Mouse (Mus musculus): ENCODE results near the gene Rhd. TPM values are rescaled to one million over a fixed set of nuclear protein-coding genes. Genes with fewer than 3 reads are reported as not detected.

Rhd gene
- total RNA-seq, 1 experiment from 2014 or later, result 0.33 TPM

- DNase-seq, result no peak
These were observed 7.8 kb upstream of the Rhd start for GRCm38 (mm10) chr4:134856501-134856900.

DNA sequence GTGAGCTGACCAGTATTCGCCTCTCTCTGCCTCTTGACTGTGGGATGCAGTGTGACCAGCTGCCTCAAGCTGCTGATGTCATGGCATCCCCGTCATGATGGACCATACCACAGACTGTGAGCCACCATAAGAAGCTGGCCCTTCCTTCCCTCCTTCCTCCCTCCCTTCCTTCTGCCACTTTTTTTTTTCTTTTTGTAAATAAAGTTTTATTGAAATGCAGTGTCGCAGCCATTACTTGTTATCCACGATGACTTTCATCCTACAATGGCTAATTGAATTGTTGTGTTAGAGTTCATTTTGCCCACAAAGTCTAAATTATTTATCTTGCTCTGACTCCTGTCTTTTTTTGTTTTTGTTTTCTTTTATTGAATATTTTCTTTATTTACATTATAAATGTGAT lies 5.8 kb upstream of the Rhd start:
- DNase-seq, result no peak

GRCm38 (mm10) chr4:134861884-134862283 lies 2.5 kb upstream of the Rhd start:
- DNase-seq, result no peak

DNA sequence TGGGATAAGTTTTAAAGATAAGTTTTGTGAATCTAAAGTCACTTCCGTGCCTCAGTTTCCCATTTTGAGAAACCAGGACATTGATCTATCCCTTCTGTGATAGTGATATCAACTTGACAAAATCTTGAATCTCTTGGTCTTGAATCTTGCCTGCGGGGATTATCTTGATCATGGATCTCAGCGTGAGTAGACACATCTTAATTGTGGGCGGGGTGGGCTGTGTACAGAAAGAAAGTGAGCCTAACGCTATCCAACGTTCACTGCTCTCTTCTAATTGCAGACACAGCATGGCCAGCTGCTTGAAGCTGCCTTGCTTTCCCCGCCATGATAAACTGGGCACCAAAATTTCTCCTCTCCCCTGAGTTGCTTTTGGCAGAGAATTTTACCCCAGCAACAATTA lies 1.3 kb upstream of the Rhd start:
- no peak for DNase-seq

DNA sequence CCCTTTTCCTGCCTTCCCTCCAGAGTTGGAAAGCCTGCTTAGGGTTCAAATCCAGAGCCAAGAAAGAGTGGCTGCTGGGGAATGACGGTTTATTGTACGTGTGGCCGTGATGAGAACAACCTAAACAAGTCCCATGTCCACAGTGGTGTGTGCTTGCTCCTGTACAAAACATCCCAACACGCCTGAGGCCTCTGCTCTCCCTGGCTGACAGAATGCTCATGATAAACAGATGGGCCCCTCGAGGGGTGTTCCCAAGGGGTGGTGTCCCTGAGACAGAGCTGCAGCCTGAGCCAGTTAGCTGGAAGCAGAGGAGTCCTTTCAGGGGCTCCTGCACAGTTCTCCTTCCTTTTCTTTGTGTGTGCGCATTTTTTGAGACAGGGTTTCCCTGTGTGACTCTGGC lies 1.0 kb downstream of the Rhd start:
- DNase-seq, result no peak

DNA sequence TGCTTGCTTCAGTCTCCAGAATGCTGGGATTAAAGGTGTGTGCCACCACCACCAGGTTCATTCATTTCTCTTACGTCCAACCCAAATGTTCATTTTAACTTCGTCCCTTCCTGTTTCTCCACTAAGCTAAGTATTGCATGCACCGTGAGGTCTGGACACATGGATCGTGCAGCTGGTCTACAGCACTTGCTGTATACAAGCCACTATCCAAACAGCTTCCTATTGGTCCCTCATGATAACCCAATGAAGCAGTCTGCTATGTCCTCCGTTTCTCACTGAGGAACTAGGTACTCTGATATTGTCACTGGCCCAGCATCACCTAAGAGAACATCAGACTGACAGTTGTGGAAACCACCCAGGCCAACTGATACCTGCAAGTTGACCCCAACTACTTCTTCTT lies 1.5 kb downstream of the Rhd start:
- no peak for DNase-seq

GRCm38 (mm10) chr4:134867213-134867612 lies 2.9 kb downstream of the Rhd start:
- no peak for DNase-seq

DNA sequence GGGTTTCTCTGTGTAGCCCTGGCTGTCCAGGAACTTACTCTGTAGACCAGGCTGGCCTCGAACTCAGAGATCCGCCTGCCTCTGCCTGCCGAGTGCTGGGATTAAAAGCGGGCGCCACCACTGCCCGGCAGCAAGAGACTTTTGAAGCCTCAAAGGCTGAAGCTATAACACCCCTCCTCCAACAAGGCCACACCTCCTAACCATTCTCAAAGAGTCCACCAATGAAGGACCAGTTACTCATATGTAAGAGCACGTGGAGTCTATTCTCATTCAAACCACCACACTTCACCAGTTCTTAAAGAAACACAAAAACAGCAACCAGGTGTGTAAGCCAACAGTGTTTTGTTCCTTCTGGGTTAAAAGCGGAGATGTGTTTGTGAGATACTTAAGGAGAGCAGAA lies 3.3 kb downstream of the Rhd start:
- DNase-seq, result no peak

DNA sequence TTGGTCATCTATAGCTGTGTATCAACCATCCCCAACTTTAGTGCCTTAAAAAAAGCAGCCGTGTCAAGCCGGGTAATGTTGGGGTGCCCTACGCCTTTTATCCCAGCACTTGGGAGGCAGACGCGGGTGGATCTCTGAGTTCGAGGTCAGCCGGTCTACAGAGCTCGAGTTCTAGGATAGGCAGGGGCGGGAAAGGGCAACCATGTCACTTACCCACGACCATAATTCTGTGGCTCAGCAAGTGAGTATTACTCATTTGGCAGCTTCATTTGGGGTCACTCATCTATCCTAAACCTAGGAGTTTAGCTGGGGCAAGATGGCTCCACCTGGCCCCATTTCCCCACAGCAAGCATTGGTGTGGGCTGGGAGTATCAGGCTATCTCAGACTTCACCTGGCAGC lies 3.7 kb downstream of the Rhd start:
- no peak for DNase-seq

DNA sequence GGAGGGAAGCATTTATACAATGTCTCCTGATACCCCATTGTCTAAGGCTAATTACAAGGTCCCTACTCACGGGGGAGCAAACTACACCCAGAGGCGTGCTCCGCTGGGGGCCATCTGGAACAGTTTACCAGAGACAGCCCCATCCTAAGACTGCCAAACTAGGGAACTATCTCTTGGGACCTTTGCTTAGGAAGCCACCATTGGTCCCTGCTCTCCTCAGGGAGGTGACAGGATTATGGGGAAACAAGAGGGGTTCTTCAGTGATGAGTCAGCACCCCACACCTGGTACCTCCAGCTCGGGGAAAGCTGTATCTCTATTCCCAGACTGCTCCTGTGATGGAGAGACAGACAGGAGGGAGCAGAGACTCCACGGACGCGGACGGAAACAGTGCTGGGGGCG lies 4.2 kb downstream of the Rhd start:
- no peak for DNase-seq

DNA sequence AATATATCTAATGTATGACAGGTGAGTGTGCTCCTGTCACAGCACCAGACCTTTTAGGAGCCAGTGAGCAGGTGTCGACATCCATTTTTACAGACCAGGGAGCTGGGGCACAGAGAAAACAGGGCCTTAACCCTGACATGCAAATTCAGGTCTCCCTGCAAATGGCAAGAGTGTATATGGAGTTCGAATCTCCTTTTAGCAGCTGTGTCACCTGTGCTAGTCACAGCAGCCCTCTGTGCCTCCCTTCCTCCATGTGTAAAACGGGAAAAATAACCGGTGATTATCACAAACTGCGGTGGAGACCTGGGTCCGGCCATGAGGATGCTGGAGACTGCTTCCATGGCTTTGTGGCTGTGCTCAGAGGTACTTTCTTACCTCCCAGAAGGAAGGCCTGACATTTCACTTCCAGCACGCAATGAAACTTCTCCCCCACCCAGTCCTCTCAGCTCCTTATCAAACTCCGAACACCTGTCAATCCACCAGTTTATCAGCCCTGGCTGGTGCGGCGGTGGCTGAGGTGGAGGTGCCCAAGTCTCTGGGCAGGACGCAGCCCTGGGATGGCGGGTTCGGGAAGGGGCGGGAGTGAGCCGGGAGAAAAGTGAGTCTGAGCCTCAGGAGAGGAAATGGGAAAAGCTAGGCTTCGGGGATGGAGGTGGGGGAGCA lies 4.9 kb downstream of the Rhd start:
- DNase-seq, result no peak

GRCm38 (mm10) chr4:134869815-134870375 lies 5.6 kb downstream of the Rhd start:
- no peak for DNase-seq

DNA sequence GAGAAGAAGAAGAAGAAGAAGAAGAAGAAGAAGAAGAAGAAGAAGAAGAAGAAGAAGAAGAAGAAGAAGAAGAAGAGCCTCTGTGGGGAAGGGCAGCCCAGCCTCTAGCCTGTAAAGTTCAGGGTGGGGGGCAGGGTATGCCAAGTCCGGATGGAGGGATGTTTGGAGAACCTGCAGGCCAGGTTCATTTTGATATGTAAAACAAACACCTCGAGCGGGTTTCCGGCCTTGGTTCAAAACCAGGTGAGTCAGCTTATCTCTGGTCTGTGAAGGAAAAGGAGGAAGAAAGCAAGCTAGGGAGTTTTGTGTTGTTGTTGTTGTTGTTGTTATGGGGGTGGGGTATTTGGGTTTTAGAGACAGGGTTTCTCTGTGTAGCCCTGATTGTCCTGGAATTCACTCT lies 7.1 kb downstream of the Rhd start:
- DNase-seq, result no peak

DNA sequence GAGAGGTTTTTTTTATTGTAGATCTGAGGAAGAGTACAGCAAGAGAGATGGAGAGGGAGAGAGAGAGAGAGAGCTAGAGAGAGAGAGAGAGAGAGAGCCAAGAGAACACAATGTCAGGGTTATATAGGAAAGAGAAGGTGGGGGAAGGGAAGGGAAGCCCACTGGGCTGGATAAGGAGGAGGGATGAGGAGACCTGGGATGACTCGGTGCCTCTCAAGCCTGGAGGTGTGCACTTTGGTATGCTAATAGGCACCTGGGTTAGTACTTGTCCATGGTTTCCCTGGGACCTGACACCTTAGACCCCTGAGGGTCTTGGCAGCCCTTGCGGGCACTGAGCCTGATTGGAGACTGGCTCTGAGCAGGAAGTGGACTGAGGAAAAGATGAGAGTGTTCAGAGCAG lies 7.6 kb downstream of the Rhd start:
- DNase-seq, result no peak

GRCm38 (mm10) chr4:134876171-134876570 lies 11.8 kb downstream of the Rhd start:
- no peak for DNase-seq

GRCm38 (mm10) chr4:134879410-134879981 lies 15.2 kb downstream of the Rhd start:
- peak; percentile 71 for DNase-seq

GRCm38 (mm10) chr4:134880041-134880440 lies 15.7 kb downstream of the Rhd start:
- peak; percentile 30 for DNase-seq

- DNase-seq, result peak; percentile 28
These were observed 18.9 kb downstream of the Rhd start for GRCm38 (mm10) chr4:134883266-134883665.

DNA sequence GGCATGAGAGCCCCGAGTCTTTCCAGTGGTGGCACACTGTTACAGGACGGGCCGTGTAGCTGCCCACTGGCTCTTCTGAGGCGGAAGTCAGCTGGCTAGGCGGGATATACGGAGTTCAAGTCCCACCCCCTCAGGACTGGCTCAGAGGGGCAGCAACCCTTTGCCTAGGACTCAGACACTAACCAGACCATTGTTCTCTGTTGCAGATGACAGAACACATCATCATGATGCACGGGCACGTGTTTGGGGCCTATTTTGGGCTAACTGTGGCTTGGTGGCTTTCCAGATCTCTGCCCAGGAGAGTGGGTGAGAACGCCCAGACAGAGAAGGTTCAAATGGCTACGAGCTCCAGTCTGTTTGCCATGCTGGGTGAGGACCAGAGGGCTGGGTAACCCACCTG lies 19.5 kb downstream of the Rhd start:
- DNase-seq, result no peak

GRCm38 (mm10) chr4:134884364-134884763 lies 20.0 kb downstream of the Rhd start:
- DNase-seq, result no peak

- peak; percentile 63 for DNase-seq
These were observed 27.8 kb downstream of the Rhd start for GRCm38 (mm10) chr4:134892096-134892495.

GRCm38 (mm10) chr4:134897256-134897655 lies 32.9 kb downstream of the Rhd start:
- DNase-seq, result peak; percentile 64

GRCm38 (mm10) chr4:134901126-134901525 lies 36.8 kb downstream of the Rhd start:
- no peak for DNase-seq

- DNase-seq, result peak; percentile 53
These were observed 38.7 kb downstream of the Rhd start for GRCm38 (mm10) chr4:134903046-134903445.
